Mouse (Mus musculus): ENCODE data around the gene Snap23.
"Not testable (repeated sequence)": the region's sequence is repeated elsewhere in the genome, so short reads cannot be mapped to it uniquely, and the experiment has no call there.

The Snap23 gene

GRCm38 (mm10) chr2:120566886-120567797 is at the start of gene Snap23:
TSS of gene Snap23 (plus strand) at chr2:120567671.
- no peaks in the 10 kb centered on the region; the same call in 1 of the 2 replicates for H3K36me3 ChIP-seq (ENCODE audit: control insufficient read depth, insufficient read depth, low read length, poor library complexity, severe bottlenecking)
- no peaks in the 10 kb centered on the region for H3K27me3 ChIP-seq (ENCODE audit: control insufficient read depth, insufficient read depth, low read length, poor library complexity, severe bottlenecking)
- DNase-seq (ENCODE audit: low read depth, low spot score) = peak; percentile 94

GRCm38 (mm10) chr2:120518547-120519210 is 48.8 kb upstream of the Snap23 start:
- DNase-seq (ENCODE audit: low read depth, low spot score) = no peak
- H3K27me3 ChIP-seq (ENCODE audit: control insufficient read depth, insufficient read depth, low read length, poor library complexity, severe bottlenecking) = no peaks in the 10 kb centered on the region
- H3K36me3 ChIP-seq (ENCODE audit: control insufficient read depth, insufficient read depth, low read length, poor library complexity, severe bottlenecking) = peaks cover 23% of the 10 kb centered on the region

- no peak for DNase-seq (ENCODE audit: low read depth, low spot score)
- Histone ChIP-seq H3K27me3 (ENCODE audit: control insufficient read depth, insufficient read depth, low read length, poor library complexity, severe bottlenecking) (no peaks in the 10 kb centered on the region), H3K36me3 (ENCODE audit: control insufficient read depth, insufficient read depth, low read length, poor library complexity, severe bottlenecking) (peaks cover 27% of the 10 kb centered on the region)
These were observed 40.7 kb upstream of the Snap23 start for GRCm38 (mm10) chr2:120526771-120527170.

GRCm38 (mm10) chr2:120529531-120529930 is 37.9 kb upstream of the Snap23 start:
- Histone ChIP-seq H3K36me3 (ENCODE audit: control insufficient read depth, insufficient read depth, low read length, poor library complexity, severe bottlenecking) (peaks cover 25% of the 10 kb centered on the region), H3K27me3 (ENCODE audit: control insufficient read depth, insufficient read depth, low read length, poor library complexity, severe bottlenecking) (no peaks in the 10 kb centered on the region)
- peak; percentile 31 for DNase-seq (ENCODE audit: low read depth, low spot score)

- Histone ChIP-seq H3K36me3 (ENCODE audit: control insufficient read depth, insufficient read depth, low read length, poor library complexity, severe bottlenecking) (peaks cover 26% of the 10 kb centered on the region), H3K27me3 (ENCODE audit: control insufficient read depth, insufficient read depth, low read length, poor library complexity, severe bottlenecking) (no peaks in the 10 kb centered on the region)
- no peak for DNase-seq (ENCODE audit: low read depth, low spot score)
These were observed 36.2 kb upstream of the Snap23 start for GRCm38 (mm10) chr2:120531223-120531622.

- H3K27me3 ChIP-seq (ENCODE audit: control insufficient read depth, insufficient read depth, low read length, poor library complexity, severe bottlenecking) = no peaks in the 10 kb centered on the region
- DNase-seq (ENCODE audit: low read depth, low spot score) = peak; percentile 34
- H3K36me3 ChIP-seq (ENCODE audit: control insufficient read depth, insufficient read depth, low read length, poor library complexity, severe bottlenecking) = peaks cover 9% of the 10 kb centered on the region; the same call in 1 of the 2 replicates
These were observed 28.1 kb upstream of the Snap23 start for GRCm38 (mm10) chr2:120539333-120539732.

GRCm38 (mm10) chr2:120539778-120540208 is 27.7 kb upstream of the Snap23 start:
- H3K27me3 ChIP-seq (ENCODE audit: control insufficient read depth, insufficient read depth, low read length, poor library complexity, severe bottlenecking) = no peaks in the 10 kb centered on the region; the same call in 1 of the 2 replicates
- peak; percentile 78 for DNase-seq (ENCODE audit: low read depth, low spot score)

GRCm38 (mm10) chr2:120544732-120545131 is 22.7 kb upstream of the Snap23 start:
- Histone ChIP-seq H3K27me3 (ENCODE audit: control insufficient read depth, insufficient read depth, low read length, poor library complexity, severe bottlenecking) (no peaks in the 10 kb centered on the region; the same call in 1 of the 2 replicates), H3K36me3 (ENCODE audit: control insufficient read depth, insufficient read depth, low read length, poor library complexity, severe bottlenecking) (no peaks in the 10 kb centered on the region; the same call in 1 of the 2 replicates)
- no peak for DNase-seq (ENCODE audit: low read depth, low spot score)

More at GRCm38 (mm10) chr2:120539778-120540208, 27.7 kb upstream of the Snap23 start:
- H3K36me3 ChIP-seq (ENCODE audit: control insufficient read depth, insufficient read depth, low read length, poor library complexity, severe bottlenecking) = peaks cover 5% of the 10 kb centered on the region; the same call in 1 of the 2 replicates

GRCm38 (mm10) chr2:120556868-120557267 is 10.6 kb upstream of the Snap23 start:
- Histone ChIP-seq H3K36me3 (ENCODE audit: control insufficient read depth, insufficient read depth, low read length, poor library complexity, severe bottlenecking) (peaks cover 2% of the 10 kb centered on the region; the same call in 1 of the 2 replicates), H3K27me3 (ENCODE audit: control insufficient read depth, insufficient read depth, low read length, poor library complexity, severe bottlenecking) (no peaks in the 10 kb centered on the region)
- DNase-seq (ENCODE audit: low read depth, low spot score) = no peak

GRCm38 (mm10) chr2:120558813-120559212 is 8.7 kb upstream of the Snap23 start:
- no peak for DNase-seq (ENCODE audit: low read depth, low spot score)
- Histone ChIP-seq H3K27me3 (ENCODE audit: control insufficient read depth, insufficient read depth, low read length, poor library complexity, severe bottlenecking) (no peaks in the 10 kb centered on the region), H3K36me3 (ENCODE audit: control insufficient read depth, insufficient read depth, low read length, poor library complexity, severe bottlenecking) (no peaks in the 10 kb centered on the region)

- Histone ChIP-seq H3K36me3 (ENCODE audit: control insufficient read depth, insufficient read depth, low read length, poor library complexity, severe bottlenecking) (no peaks in the 10 kb centered on the region), H3K27me3 (ENCODE audit: control insufficient read depth, insufficient read depth, low read length, poor library complexity, severe bottlenecking) (no peaks in the 10 kb centered on the region)
- DNase-seq (ENCODE audit: low read depth, low spot score) = no peak
These were observed 5.9 kb upstream of the Snap23 start for GRCm38 (mm10) chr2:120561524-120561923.

GRCm38 (mm10) chr2:120562859-120563234 is 4.6 kb upstream of the Snap23 start:
- Histone ChIP-seq H3K27me3 (ENCODE audit: control insufficient read depth, insufficient read depth, low read length, poor library complexity, severe bottlenecking) (no peaks in the 10 kb centered on the region), H3K36me3 (ENCODE audit: control insufficient read depth, insufficient read depth, low read length, poor library complexity, severe bottlenecking) (no peaks in the 10 kb centered on the region; the same call in 1 of the 2 replicates)
- DNase-seq (ENCODE audit: low read depth, low spot score) = no peak

GRCm38 (mm10) chr2:120563235-120563990 is 4.1 kb upstream of the Snap23 start, which contains the start of gene Zfp106:
TSS of gene Zfp106 (minus strand) at chr2:120563843.
- peak; percentile 93 for DNase-seq (ENCODE audit: low read depth, low spot score)

GRCm38 (mm10) chr2:120564548-120565188 is 2.8 kb upstream of the Snap23 start:
- not testable (repeated sequence) for H3K27me3 ChIP-seq (ENCODE audit: control insufficient read depth, insufficient read depth, low read length, poor library complexity, severe bottlenecking); H3K36me3 ChIP-seq (ENCODE audit: control insufficient read depth, insufficient read depth, low read length, poor library complexity, severe bottlenecking); DNase-seq (ENCODE audit: low read depth, low spot score)

More at GRCm38 (mm10) chr2:120563235-120563990, 4.1 kb upstream of the Snap23 start, which contains the start of gene Zfp106:
- Histone ChIP-seq H3K27me3 (ENCODE audit: control insufficient read depth, insufficient read depth, low read length, poor library complexity, severe bottlenecking) (no peaks in the 10 kb centered on the region), H3K36me3 (ENCODE audit: control insufficient read depth, insufficient read depth, low read length, poor library complexity, severe bottlenecking) (no peaks in the 10 kb centered on the region; the same call in 1 of the 2 replicates)
